Mouse (Mus musculus) CH12.LX (cell line): ENCODE results near the gene Ctbp1. TPM values are rescaled to one million over a fixed set of nuclear protein-coding genes. Genes with fewer than 3 reads are reported as not detected.

Experiments
- DNase-seq: peaks from one replicate; pipeline ENCODE4 v3.0.0-alpha.2; 2013; ENCODE audit errors: extremely low read depth
- H3K27ac ChIP-seq: 2 replicates; pipeline ENCODE4 v1.5.1; 2012; ENCODE audit warnings: low read depth, mild to moderate bottlenecking, control low read depth, moderate library complexity; ENCODE audit not compliant: insufficient read depth
- H3K27me3 ChIP-seq: replicated peaks from 2 replicates; pipeline ENCODE3; 2012; ENCODE audit warnings: inconsistent platforms
- H3K36me3 ChIP-seq, 2 experiments: replicated peaks in 1 of 2; 2 replicates each; pipeline versions ENCODE3 to v1.6.1; 2012; ENCODE audit warnings: inconsistent platforms in 1 of 2, low read length in 1 of 2, mild to moderate bottlenecking in 1 of 2, mixed read lengths in 1 of 2, moderate library complexity in 1 of 2; ENCODE audit not compliant: control insufficient read depth in 1 of 2, insufficient read depth in 1 of 2
- H3K4me1 ChIP-seq, 2 experiments: 2 replicates each; pipeline ENCODE4 v1.6.1; 2012; ENCODE audit warnings: inconsistent platforms in 1 of 2, moderate library complexity in 1 of 2; ENCODE audit not compliant: insufficient read depth in 2 of 2, control insufficient read depth in 1 of 2
- H3K4me2 ChIP-seq: 2 replicates; pipeline ENCODE4 v1.6.1; 2012; ENCODE audit warnings: low read depth, mild to moderate bottlenecking, control low read depth; ENCODE audit not compliant: poor library complexity, insufficient read depth, severe bottlenecking
- H3K4me3 ChIP-seq, 3 experiments: fragments of 150-350 bp in 1 of 3; sonication (generic) in 1 of 3; replicated peaks in 1 of 3; 2 replicates each; pipeline versions ENCODE3 to v1.5.1; 2011 to 2012; ENCODE audit warnings: low read depth in 2 of 3, low read length in 2 of 3, mild to moderate bottlenecking in 2 of 3, moderate library complexity in 2 of 3, control low read depth in 1 of 3, improper control_type of control experiment in 1 of 3, inconsistent platforms in 1 of 3, mixed read lengths in 1 of 3; ENCODE audit not compliant: poor library complexity in 1 of 3
- H3K79me2 ChIP-seq: replicated peaks from 2 replicates; pipeline ENCODE4 v1.6.1; 2012; ENCODE audit warnings: mild to moderate bottlenecking, moderate library complexity; ENCODE audit not compliant: control insufficient read depth, poor library complexity, insufficient read depth, severe bottlenecking; ENCODE audit errors: extremely low read depth
- H3K9ac ChIP-seq: 2 replicates; pipeline ENCODE4 v1.6.1; 2012; ENCODE audit warnings: low read depth, mild to moderate bottlenecking, control low read depth, moderate library complexity; ENCODE audit not compliant: insufficient read depth
- H3K9me3 ChIP-seq: replicated peaks from 2 replicates; pipeline ENCODE3; 2012; ENCODE audit warnings: low read length, inconsistent platforms, mixed read lengths
- BHLHE40 ChIP-seq: IDR thresholded peaks from 2 replicates; pipeline ENCODE4 v1.6.1; 2011; ENCODE audit warnings: mild to moderate bottlenecking, low read depth, low read length, improper control_type of control experiment
- CHD2 ChIP-seq: IDR thresholded peaks from 2 replicates; pipeline ENCODE4 v1.6.1; 2011; ENCODE audit warnings: low read length, improper control_type of control experiment
- E2F4 ChIP-seq: IDR thresholded peaks from 2 replicates; pipeline ENCODE4 v1.6.1; 2011; ENCODE audit warnings: low read depth, low read length, improper control_type of control experiment; ENCODE audit not compliant: insufficient replicate concordance
- ELF1 ChIP-seq: IDR thresholded peaks from 2 replicates; pipeline ENCODE4 v1.6.1; 2014; ENCODE audit warnings: low read depth, mild to moderate bottlenecking, inconsistent platforms, low read length, improper control_type of control experiment
- ETS1 ChIP-seq: conservative IDR thresholded peaks from 2 replicates; pipeline ENCODE4 v1.6.1; 2012; ENCODE audit warnings: low read depth, mild to moderate bottlenecking, inconsistent platforms, low read length, improper control_type of control experiment, moderate library complexity
- GABPA ChIP-seq: IDR thresholded peaks from 2 replicates; pipeline ENCODE4 v1.6.1; 2012; ENCODE audit warnings: low read depth, low read length, improper control_type of control experiment, inconsistent platforms; ENCODE audit not compliant: insufficient replicate concordance
- IRF4 ChIP-seq: IDR thresholded peaks from 2 replicates; pipeline ENCODE4 v1.6.1; 2014; ENCODE audit warnings: low read depth, mild to moderate bottlenecking, inconsistent platforms, low read length, improper control_type of control experiment
- JUN ChIP-seq: IDR thresholded peaks from 2 replicates; pipeline ENCODE4 v1.6.1; 2011; ENCODE audit warnings: low read depth, mild to moderate bottlenecking, low read length, improper control_type of control experiment, moderate library complexity; ENCODE audit not compliant: insufficient read depth
- JUND ChIP-seq: conservative IDR thresholded peaks from 2 replicates; pipeline ENCODE4 v1.6.1; 2011; ENCODE audit warnings: low read depth, low read length, improper control_type of control experiment
- KAT2A ChIP-seq: IDR thresholded peaks from 2 replicates; pipeline ENCODE4 v1.6.1; 2012; ENCODE audit warnings: low read length, improper control_type of control experiment, inconsistent platforms; ENCODE audit not compliant: insufficient replicate concordance
- MAFK ChIP-seq: IDR thresholded peaks from 2 replicates; pipeline ENCODE4 v1.6.1; 2011; ENCODE audit warnings: low read length, improper control_type of control experiment; ENCODE audit not compliant: insufficient replicate concordance
- MAZ ChIP-seq: IDR thresholded peaks from 2 replicates; pipeline ENCODE4 v1.6.1; 2012; ENCODE audit warnings: low read depth, mild to moderate bottlenecking, inconsistent platforms, low read length, improper control_type of control experiment, moderate library complexity
- MEF2A ChIP-seq: IDR thresholded peaks from 2 replicates; pipeline ENCODE4 v1.6.1; 2014; ENCODE audit warnings: low read depth, mild to moderate bottlenecking, inconsistent platforms, low read length, improper control_type of control experiment, borderline replicate concordance
- MXI1 ChIP-seq: IDR thresholded peaks from 2 replicates; pipeline ENCODE4 v1.6.1; 2011; ENCODE audit warnings: mild to moderate bottlenecking, low read depth, low read length, improper control_type of control experiment
- MYC ChIP-seq: IDR thresholded peaks from 2 replicates; pipeline ENCODE4 v1.6.1; 2011; ENCODE audit warnings: low read depth, mild to moderate bottlenecking, improper control_type of control experiment, low read length
- NELFE ChIP-seq: IDR thresholded peaks from 2 replicates; pipeline ENCODE4 v1.6.1; 2011; ENCODE audit warnings: low read depth, low read length, improper control_type of control experiment
- PAX5 ChIP-seq: IDR thresholded peaks from 2 replicates; pipeline ENCODE4 v1.6.1; 2012; ENCODE audit warnings: low read length, inconsistent platforms, mixed read lengths
- POLR2A ChIP-seq: IDR thresholded peaks from 2 replicates; pipeline ENCODE4 v1.6.1; 2011; ENCODE audit warnings: low read depth, mild to moderate bottlenecking, improper control_type of control experiment, low read length
- RAD21 ChIP-seq: IDR thresholded peaks from 2 replicates; pipeline ENCODE4 v1.6.1; 2011; ENCODE audit warnings: low read depth, mild to moderate bottlenecking, low read length, improper control_type of control experiment, moderate library complexity
- RCOR1 ChIP-seq: conservative IDR thresholded peaks from 2 replicates; pipeline ENCODE4 v1.6.1; 2012; ENCODE audit warnings: low read depth, mild to moderate bottlenecking, inconsistent platforms, low read length, improper control_type of control experiment
- SIN3A ChIP-seq: IDR thresholded peaks from 2 replicates; pipeline ENCODE4 v1.6.1; 2012; ENCODE audit warnings: low read length, improper control_type of control experiment, inconsistent platforms
- TBP ChIP-seq: conservative IDR thresholded peaks from 2 replicates; pipeline ENCODE4 v1.6.1; 2011; ENCODE audit warnings: low read depth, low read length, improper control_type of control experiment
- TCF12 ChIP-seq: IDR thresholded peaks from 2 replicates; pipeline ENCODE4 v1.6.1; 2014; ENCODE audit warnings: low read depth, mild to moderate bottlenecking, inconsistent platforms, low read length, improper control_type of control experiment
- UBTF ChIP-seq: IDR thresholded peaks from 2 replicates; pipeline ENCODE4 v1.6.1; 2012; ENCODE audit warnings: low read depth, mild to moderate bottlenecking, inconsistent platforms, low read length, improper control_type of control experiment, moderate library complexity
- ZKSCAN1 ChIP-seq: IDR thresholded peaks from 2 replicates; pipeline ENCODE4 v1.6.1; 2012; ENCODE audit warnings: low read depth, inconsistent platforms, low read length, improper control_type of control experiment, borderline replicate concordance
- ZMIZ1 ChIP-seq: IDR thresholded peaks from 2 replicates; pipeline ENCODE4 v1.6.1; 2012; ENCODE audit warnings: low read depth, mild to moderate bottlenecking, inconsistent platforms, low read length, improper control_type of control experiment
- dilution Hi-C: fragments of 300-500 bp; cut with MboI; formaldehyde crosslinking; loops from 2 replicates; pipeline ENCODE4 v1.14.3; 2020; ENCODE audit warnings: low sequenced_read_pairs; ENCODE audit not compliant: extremely low pct_unique_long_range_greater_than_20kb, extremely low pct_ligation_motif_present
- in situ Hi-C: fragments of 300-500 bp; cut with MboI; formaldehyde crosslinking; loops from 3 replicates; pipeline ENCODE4 v1.14.3; 2019; ENCODE audit warnings: low sequenced_read_pairs, low pct_ligation_motif_present, low pct_unique_long_range_greater_than_20kb, mixed read lengths
- polyA plus RNA-seq: library from polyadenylated mRNA; unstranded; fragments of >175 nt; gene quantifications from 2 replicates; pipeline ENCODE4 v1.2.1, GENCODE M21; 2012; ENCODE audit warnings: low read depth; ENCODE audit not compliant: insufficient read length
- total RNA-seq, 2 experiments: library from RNA; depleted of rRNA; stranded (reverse); fragments of 300-350 nt in 1 of 2; fragments of >200 nt in 1 of 2; gene quantifications; 2 replicates each; pipeline ENCODE4 v1.2.3; 2012 to 2014

The Ctbp1 gene
- total and polyA plus RNA-seq, 3 experiments: 109 to 187 (median 167) TPM

GRCm38 (mm10) chr5:33273777-33274084 lies 1.1 kb downstream of the Ctbp1 start:
- no peaks in the 10 kb centered on the region for H3K9me3 ChIP-seq
- no peaks in the 10 kb centered on the region for H3K27me3 ChIP-seq
- TF ChIP-seq TBP (no peak), TCF12 (no peak), MYC (no peak), PAX5 (no peak), MAFK (no peak), GABPA (no peak), IRF4 (no peak), ZKSCAN1 (no peak), SIN3A (no peak), KAT2A (no peak), UBTF (no peak)
- TF ChIP-seq, all 38 proteins: peak for 0
- 0 out of 2 replicates have a peak overlapping the region, but pooled peaks have one; percentile 44 for H3K27ac ChIP-seq
- dilution Hi-C loops: no loop called here
- peak overlapping the region; percentile 87 to 90 (median 88) for H3K4me3 ChIP-seq
- peak overlapping the region; percentile 82 for H3K9ac ChIP-seq
- in situ Hi-C loops: loop anchor here (5.0 to 25.0 kb wide), 2 partner anchors 104 to 314 kb away; partner anchors contain the start of gene Uvssa
- DNase-seq: no peak
- H3K4me1 ChIP-seq: peaks cover 13 to 41% of the 10 kb centered on the region in 2 experiments
- peaks cover 27 to 46% of the 10 kb centered on the region in 2 experiments for H3K36me3 ChIP-seq
- peak overlapping the region; percentile 86 for H3K4me2 ChIP-seq
- peaks cover 52% of the 10 kb centered on the region for H3K79me2 ChIP-seq

DNA sequence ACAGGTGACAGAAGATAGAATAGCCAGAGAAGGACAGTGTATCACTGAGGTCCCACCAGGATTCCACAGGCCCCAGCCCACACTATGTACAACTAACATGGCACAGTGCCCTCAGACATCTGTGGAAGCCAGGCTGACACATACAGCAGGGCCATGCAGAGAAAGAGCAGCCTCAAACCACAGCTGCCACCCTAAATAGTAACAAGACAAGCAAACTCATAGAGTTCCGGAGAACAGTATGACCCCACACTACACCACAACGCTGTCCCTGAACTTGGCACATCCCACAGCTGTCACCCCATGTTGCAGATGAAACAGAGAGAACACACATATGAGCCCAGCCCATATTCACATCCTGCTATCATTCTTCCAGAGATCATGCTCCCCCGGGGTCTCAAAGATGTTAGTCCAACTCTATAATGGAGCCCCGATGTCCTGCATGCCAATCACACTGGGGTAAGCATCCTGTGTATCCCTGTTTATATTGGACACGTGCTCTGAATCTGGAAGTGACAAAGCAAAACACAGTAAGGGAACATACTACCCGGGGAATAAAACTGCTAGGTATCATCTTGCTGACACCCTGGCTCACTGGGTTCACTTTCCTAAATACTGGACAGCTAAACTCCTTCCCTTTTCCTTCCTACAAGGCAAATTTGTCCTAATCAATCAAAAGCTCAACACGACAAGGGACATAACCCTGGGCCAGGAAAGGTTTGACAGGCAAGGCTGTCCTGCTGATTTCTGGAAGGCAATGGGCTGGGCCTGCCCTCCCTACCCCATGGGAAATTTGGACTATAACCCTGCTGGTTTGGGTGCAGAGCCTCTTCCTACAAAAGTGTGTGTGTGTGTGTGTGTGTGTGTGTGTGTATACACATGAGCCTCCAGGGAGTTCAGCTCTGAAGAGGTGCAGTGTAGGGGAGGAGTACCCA lies 1.7 kb downstream of the Ctbp1 start:
- peak overlapping the region; percentile 86 for H3K4me2 ChIP-seq
- dilution Hi-C loops: no loop called here
- peak overlapping the region; percentile 82 for H3K9ac ChIP-seq
- H3K27ac ChIP-seq: 0 out of 2 replicates have a peak overlapping the region, but pooled peaks have one; percentile 44
- peaks cover 33 to 52% of the 10 kb centered on the region in 2 experiments for H3K36me3 ChIP-seq
- no peak for DNase-seq
- H3K9me3 ChIP-seq: no peaks in the 10 kb centered on the region
- in situ Hi-C loops: loop anchor here (5.0 to 25.0 kb wide), 2 partner anchors 104 to 314 kb away; partner anchors contain the start of gene Uvssa
- H3K79me2 ChIP-seq: peaks cover 52% of the 10 kb centered on the region
- H3K4me1 ChIP-seq: peaks cover 13 to 41% of the 10 kb centered on the region in 2 experiments
- no peak for TF ChIP-seq MEF2A
- no peak for TF ChIP-seq RCOR1
- no peak for TF ChIP-seq SIN3A
- no peak for TF ChIP-seq JUND
- no peak for TF ChIP-seq MAZ
- TF ChIP-seq UBTF: no peak
- TF ChIP-seq CHD2: no peak
- TF ChIP-seq TCF12: no peak
- no peak for TF ChIP-seq BHLHE40
- TF ChIP-seq POLR2A: no peak
- no peak for TF ChIP-seq RAD21
- no peak for TF ChIP-seq NELFE
- TF ChIP-seq GABPA: no peak
- TF ChIP-seq ELF1: no peak
- TF ChIP-seq ETS1: no peak
- TF ChIP-seq ZMIZ1: no peak
- TF ChIP-seq MAFK: no peak
- TF ChIP-seq MXI1: no peak
- no peak for TF ChIP-seq JUN
- TF ChIP-seq E2F4: no peak
- H3K4me3 ChIP-seq: peak overlapping the region; percentile 87 to 90 (median 88)
- H3K27me3 ChIP-seq: no peaks in the 10 kb centered on the region
